Mouse (Mus musculus) left cerebral cortex, postnatal 25 days (tissue): ENCODE results near the gene Pip4k2c. TPM values are rescaled to one million over a fixed set of nuclear protein-coding genes. Genes with fewer than 3 reads are reported as not detected.

Experiments used
- DNase-seq, 2 experiments: peaks; one replicate each; pipeline ENCODE4 v3.0.0; 2022; ENCODE audit warnings: low spot score in 2 of 2, mixed read lengths in 1 of 2
- intact Hi-C: fragments of 180-260 bp; cut with DNase I; formaldehyde crosslinking; loops from one replicate; pipeline ENCODE4 v1.15.1; 2025
- total RNA-seq, 2 experiments: library from RNA; stranded (reverse); gene quantifications; 2 replicates each; pipeline ENCODE4 v1.2.3; 2021

Gene Pip4k2c
- 10 to 100 TPM; 95.2 to 95.6 TPM for total RNA-seq

DNA sequence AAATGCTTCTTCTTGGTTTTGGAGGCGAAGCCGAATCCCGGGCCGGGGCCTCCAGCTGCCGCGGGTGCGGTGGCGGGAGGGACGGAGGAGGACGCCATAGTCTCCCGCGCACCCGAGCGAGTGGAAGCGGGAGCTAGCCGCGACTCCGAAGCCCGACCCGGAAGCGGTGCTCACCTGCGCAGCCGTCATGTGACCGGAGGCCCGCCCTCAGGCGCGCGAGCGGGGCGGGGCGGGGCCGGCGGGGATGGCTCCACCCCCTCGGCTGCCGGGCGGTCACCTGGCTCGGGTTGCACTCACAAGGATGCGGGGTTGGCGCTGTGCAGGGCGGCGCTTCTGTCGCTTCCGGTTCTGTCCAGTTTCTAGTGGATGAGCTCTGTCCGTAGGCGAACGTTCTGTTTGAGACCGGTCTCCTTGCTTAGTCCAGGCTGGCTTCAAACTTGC, at the start of gene Pip4k2c:
Gene Pip4k2c (minus strand): TSS at position 172 of the 441 bp plus-strand sequence.
- intact Hi-C loops = loop anchor here (1.0 kb wide), 1 partner anchor 15 kb away; no protein-coding TSS in a partner anchor
- DNase-seq = peak; percentile 92 to 96

- no peak for DNase-seq
- intact Hi-C loops = no loop called here
These were observed 47.1 kb upstream of the Pip4k2c start for GRCm38 (mm10) chr10:127258489-127258888.

DNA sequence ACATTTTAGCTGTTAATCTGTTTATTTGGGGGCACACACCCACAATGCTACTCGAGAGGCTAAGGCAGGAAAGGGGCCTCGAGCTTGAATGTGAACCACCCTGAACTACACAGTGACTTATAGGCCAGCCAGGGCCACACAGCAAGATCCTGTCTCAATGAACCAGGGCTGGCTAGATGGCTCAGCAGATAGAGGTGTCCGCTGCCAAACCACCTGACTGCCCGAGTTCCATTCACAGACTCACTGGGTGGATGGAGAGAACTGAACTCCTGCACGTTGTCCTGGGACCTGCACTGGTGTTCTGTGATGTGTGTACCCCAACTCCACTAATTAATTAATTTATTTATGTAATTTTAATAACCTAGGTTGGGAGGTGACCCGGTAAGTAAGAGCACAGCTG, 46.4 kb upstream of the Pip4k2c start:
- no peak for DNase-seq
- intact Hi-C loops = no loop called here

- peak in 1 of 2 experiments; percentile 69 for DNase-seq
- intact Hi-C loops = no loop called here
These were observed 44.4 kb upstream of the Pip4k2c start for GRCm38 (mm10) chr10:127255625-127256345.

- intact Hi-C loops = no loop called here
- DNase-seq = no peak
These were observed 39.4 kb upstream of the Pip4k2c start for GRCm38 (mm10) chr10:127250810-127251209.

DNA sequence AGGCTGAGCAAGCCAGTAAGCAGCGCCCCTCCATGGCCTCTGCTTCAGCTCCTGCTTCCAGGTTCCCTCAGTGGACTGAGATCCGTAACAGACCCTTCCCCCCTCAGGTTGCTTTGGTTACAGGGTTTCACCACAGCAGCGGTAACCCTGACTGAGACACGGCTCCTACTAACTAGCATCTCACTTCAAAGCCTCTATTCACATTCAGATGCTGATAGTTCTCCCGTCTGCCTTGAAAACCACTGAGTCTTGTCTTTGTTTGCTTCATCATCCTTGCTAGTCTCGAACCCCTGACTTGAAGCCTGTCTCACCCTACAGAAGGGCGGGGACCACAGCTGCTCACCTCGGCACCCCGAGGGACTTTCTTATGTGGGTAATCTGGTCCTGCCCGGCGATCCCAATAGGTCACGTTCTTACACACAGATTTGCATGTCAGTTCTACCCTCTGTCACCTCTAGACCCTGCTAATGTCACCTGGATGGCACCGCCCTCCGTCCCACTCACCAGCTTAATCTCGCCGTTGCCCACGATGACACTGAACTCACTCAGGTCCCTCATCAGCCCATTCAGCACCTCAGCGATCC, 26.9 kb upstream of the Pip4k2c start:
- intact Hi-C loops = no loop called here
- no peak for DNase-seq

DNA sequence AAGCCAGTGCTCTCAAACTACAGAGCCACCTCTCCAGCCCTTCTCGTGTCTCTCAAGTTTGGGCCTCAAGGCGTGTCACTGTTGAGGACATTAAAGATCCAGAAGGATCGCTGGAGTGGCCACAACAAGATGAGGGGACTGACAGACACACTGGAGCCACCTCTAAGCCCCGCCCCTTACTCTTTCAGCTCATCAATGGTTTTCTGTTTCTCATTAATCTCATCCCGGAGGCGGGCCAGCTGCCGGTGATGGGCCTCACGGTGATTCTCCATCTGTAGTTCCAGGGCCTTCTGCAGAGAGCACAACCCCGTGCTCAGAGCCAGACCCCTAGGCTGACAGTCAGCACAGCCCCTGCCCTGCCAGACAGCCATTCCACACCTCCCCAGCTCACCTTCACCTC, 25.2 kb upstream of the Pip4k2c start:
- no peak for DNase-seq
- intact Hi-C loops = no loop called here

DNA sequence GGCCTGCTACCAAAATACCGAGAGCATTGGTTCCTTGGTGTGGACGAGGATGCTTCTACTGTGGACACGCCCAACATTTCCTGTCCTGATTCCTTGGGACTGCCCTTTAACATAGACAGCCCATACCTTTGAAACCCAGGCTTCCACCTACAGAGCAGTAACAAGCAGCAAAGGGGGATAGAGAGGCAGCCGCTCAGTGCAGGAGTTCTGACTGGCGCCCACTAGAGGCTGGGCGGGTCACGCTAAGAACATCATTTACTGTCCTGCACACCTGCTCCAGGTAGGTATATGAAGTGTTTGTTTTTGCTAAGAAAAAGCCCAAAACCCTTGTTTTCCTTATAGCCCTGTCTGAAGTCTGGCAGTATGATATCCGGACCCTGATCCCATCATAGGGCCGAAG, 21.8 kb upstream of the Pip4k2c start:
- intact Hi-C loops = no loop called here
- DNase-seq = no peak

GRCm38 (mm10) chr10:127231741-127232140, 20.4 kb upstream of the Pip4k2c start:
- no peak for DNase-seq
- intact Hi-C loops = no loop called here

- intact Hi-C loops = no loop called here
- no peak for DNase-seq
These were observed 19.3 kb upstream of the Pip4k2c start for GRCm38 (mm10) chr10:127230693-127231092.

DNA sequence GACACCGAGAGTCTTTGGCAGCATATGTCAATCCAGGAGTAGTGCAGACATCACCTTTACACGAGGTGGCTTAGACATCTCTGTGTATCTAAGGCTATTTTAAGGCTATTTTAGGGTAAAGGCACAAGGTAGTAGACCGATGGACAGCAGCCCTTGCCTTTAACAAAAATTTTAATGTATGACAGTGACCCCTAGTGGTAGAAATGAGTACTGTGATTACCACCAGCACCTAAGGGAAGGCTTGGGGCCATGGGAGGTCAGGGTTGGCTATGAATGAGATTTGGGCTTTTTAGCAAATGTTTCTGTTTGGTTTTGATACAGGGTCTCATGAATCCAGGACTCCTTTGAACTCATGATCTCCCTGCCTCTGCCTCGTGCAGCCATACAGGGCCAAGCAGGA, 17.5 kb upstream of the Pip4k2c start:
- peak; percentile 61 to 74 for DNase-seq
- intact Hi-C loops = loop anchor here (2.0 kb wide), 1 partner anchor 52 kb away; no protein-coding TSS in a partner anchor

GRCm38 (mm10) chr10:127227163-127227562, 15.8 kb upstream of the Pip4k2c start:
- DNase-seq = peak in 1 of 2 experiments; percentile 62

DNA sequence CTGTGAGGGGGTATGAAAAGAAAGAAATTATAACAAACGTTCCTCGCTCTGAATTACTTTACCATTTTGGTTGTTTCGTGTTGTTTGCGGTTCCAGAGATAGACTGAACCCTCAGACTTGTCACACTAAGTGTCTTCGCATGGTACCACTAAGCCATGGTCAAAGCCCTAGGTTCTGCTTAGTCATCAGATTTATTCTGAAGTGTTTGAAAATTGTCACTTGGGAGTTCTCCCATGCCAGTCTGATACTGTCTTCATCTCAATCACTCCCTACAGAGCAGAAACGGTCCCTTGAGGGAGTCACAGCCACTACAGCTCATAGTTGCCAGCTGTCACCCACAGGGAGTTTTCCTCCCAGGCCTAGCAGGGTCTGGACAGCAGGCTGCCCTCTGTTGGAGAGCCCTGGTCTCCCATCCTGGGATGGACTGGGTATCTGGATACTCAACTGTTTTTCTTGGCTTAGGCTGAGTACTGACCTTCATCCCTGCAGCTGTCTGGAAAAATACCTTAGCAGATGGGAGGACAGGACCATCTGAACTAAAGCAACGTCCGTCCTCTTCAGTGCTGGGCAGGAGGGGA, 15.0 kb upstream of the Pip4k2c start:
- intact Hi-C loops = loop anchor here (1.0 to 2.0 kb wide), 2 partner anchors 15 to 104 kb away; partner anchors contain the start of gene Pip4k2c
- DNase-seq = no peak

More at GRCm38 (mm10) chr10:127227163-127227562, 15.8 kb upstream of the Pip4k2c start:
- intact Hi-C loops = loop anchor here (2.0 kb wide), 1 partner anchor 104 kb away; no protein-coding TSS in a partner anchor

GRCm38 (mm10) chr10:127225732-127226131, 14.3 kb upstream of the Pip4k2c start:
- peak; percentile 55 to 84 for DNase-seq
- intact Hi-C loops = loop anchor here (1.0 to 2.0 kb wide), 2 partner anchors 14 to 103 kb away; partner anchors contain the start of gene Pip4k2c

DNA sequence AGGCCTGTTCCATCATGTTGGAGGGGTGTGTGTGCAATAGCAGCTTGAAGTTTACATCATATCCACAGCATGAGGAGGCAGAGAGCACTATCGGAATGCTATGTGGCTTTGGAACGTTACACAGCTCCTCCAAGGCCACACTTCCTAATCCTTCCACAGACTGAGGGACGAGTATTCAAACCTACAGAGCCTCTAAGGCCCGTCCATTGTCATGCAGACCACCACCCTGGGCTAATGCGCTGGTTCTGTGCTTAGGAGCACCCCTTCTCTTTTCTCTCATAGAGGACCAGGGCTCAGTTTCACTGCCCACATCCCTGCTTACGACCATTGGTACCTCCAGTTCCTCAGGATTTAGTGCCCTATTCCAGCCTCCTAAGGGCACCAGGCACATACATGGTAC, 13.8 kb upstream of the Pip4k2c start:
- DNase-seq = no peak
- intact Hi-C loops = no loop called here

DNA sequence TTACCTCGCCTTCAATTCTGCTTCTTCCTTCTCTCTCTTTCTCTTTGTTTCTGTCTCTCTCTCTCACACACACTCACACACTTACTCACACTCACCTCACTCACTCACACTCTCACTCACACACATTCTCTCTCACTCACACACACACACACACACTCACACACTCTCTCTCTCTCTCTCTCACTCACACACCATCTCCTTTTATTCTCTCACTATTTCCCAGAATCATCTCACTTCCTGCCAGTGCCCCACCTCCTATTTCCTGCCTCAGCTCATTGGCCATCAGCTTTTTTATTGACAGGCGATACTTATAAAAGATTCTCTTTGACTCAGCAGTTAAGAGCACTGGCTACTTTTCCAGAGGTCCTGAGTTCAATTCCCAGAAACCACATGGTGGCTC, 7.0 kb upstream of the Pip4k2c start:
- intact Hi-C loops = no loop called here
- no peak for DNase-seq

- DNase-seq = no peak
- intact Hi-C loops = no loop called here
These were observed 5.8 kb upstream of the Pip4k2c start for GRCm38 (mm10) chr10:127217177-127217576.

DNA sequence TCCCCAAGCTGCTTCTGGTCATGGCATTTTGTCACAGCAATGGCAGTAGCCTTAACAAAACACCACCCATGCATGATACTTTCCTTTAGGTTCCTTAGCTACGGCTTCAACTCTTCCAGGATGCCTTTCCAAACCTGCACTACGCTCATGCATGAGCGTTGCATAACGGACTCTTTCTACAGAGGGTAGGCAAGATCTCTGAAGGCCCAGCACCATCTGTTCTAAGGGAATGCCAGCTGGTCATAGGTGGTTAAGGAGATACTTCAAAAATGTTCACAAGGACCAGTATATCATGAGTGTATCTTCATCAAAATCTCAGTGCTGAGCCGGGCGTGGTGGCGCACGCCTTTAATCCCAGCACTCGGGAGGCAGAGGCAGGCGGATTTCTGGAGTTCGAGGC, 5.1 kb upstream of the Pip4k2c start:
- intact Hi-C loops = no loop called here

DNA sequence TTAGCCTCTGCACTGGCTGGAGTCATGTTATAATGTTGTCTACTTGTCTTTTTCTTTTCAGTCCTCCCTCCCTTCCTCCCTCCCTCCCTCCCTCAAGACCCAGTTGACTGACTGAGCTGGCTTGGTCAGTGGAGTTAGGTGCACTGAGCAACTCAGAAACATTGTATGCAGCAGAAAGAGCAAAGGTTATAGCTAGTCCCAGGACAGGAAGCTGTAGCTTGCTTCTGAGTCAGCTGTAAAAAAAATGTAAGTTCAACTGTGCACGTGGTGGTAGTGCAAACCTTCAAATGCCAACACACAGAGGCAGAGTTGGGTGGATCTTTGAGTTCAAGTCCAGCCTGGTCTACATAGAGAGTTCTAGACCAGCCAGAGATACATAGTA, 3.0 kb upstream of the Pip4k2c start:
- intact Hi-C loops = no loop called here
- DNase-seq = no peak

More for the DNA sequence above, 5.1 kb upstream of the Pip4k2c start:
- peak in 1 of 2 experiments; percentile 87 for DNase-seq

GRCm38 (mm10) chr10:127213704-127214421, 2.5 kb upstream of the Pip4k2c start:
- DNase-seq = no peak
- intact Hi-C loops = no loop called here
